Mouse (Mus musculus): ENCODE measurements around the gene RPS10-NUDT3. TPM values are rescaled to one million over a fixed set of nuclear protein-coding genes. Genes with fewer than 3 reads are reported as not detected.

The RPS10-NUDT3 gene
- polyA plus RNA-seq, 1 experiment: 0.20 TPM

DNA sequence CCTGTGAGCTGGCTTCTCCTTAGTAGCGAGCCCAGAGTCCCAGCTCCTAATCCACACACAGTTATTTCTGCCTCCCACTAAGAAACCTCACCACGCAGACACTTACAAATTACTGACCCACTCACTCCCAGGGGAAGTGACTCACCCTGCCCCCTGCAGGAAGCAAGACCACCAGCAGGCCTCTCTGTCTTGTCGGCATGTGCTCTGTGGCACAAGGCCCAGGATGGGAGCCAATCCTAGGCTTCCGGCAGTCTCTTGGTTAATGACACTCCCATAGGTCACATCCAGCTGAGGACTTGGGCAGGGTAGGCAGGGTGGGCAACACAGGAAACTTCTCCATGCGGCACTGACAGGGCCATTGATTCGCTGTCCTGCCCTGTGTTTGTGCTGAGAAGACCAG, 57.6 kb downstream of the RPS10-NUDT3 start:
- no peak for DNase-seq (ENCODE audit: extremely low spot score in 1 of 2, low spot score in 1 of 2)

DNA sequence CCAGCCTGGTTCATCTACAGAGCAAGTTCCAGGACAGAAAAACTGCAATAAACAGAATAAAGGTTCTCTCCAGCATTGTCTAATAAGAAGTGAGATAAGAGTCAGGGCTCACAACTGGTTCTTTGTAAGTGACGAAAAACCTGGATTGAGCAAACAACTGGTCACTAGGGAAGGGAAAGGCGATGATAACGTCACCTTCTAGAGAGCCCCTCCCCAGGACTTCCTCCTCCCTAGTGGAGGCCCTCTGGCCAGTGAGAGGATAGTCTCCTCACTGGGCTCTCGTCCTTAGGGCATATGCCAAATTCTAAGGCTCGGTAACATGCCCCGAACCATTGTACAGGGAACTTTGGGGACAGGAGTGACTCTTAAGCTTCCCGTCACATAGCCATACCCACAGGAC, 59.0 kb downstream of the RPS10-NUDT3 start:
- DNase-seq (ENCODE audit: extremely low spot score in 1 of 2, low spot score in 1 of 2): no peak

DNA sequence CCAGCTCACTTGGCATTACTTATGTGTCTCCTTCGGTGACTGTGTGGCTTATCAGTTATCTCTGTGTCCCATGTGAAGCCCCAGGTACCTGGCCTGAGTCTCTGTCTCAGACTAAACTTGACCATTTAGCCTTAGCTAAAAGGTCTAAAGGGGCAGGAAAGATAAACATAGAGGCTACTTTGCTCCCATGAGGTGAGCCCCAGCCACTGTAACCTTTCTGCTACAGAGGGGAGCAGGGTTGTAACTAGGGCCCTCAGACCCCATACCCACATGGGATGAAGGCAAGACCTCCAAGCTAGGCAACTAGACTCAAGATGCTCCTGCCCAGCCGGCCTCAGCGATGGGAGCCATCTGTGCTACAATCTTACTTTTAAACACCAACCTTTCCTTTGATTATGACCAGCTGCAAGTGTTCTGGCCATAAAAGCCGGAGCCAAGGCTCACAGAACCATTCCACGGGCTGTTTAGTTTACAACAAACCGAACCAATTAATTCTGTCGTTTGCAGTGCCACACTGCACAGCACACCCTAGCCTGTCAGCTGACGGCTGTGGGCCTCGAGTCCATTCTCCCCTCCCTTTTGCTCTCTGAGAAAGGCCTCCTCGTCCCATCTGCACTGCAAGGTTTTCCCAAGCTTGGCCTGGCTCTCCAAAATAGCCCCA, 59.8 kb downstream of the RPS10-NUDT3 start:
- no peak for DNase-seq (ENCODE audit: extremely low spot score in 1 of 2, low spot score in 1 of 2)

DNA sequence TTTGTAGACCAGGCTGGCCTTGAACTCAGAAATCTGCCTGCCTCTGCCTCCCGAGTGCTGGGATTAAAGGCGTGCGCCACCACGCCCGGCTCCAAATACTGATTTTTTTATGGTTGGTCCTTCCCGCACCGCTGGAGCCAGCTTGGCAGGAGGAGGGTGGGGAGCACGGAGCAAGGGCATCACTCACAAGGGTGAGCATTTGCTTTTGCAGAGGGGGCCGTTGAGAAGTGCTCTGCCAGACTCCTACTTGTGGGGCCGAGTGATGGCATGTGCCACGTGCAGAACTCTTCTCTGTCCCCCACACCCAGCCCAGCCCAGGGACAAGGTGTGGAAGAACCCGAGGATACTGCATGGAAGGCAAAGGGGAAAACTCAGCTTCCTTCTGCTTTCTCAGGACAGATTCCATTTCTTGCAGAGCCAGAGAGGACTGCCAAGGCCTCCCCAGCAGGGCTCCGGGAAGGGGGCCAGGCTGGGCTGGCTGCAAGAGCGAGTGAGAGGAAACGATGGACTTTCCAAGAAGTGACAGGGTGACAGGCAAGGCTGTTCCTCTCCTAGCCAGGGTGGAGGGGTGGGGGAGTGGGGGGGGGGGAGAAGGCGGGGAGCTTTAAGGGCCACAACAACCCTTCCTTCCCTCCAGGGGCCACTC, 60.4 kb downstream of the RPS10-NUDT3 start:
- peak in 1 of 2 experiments; percentile 74 for DNase-seq (ENCODE audit: extremely low spot score in 1 of 2, low spot score in 1 of 2)

DNA sequence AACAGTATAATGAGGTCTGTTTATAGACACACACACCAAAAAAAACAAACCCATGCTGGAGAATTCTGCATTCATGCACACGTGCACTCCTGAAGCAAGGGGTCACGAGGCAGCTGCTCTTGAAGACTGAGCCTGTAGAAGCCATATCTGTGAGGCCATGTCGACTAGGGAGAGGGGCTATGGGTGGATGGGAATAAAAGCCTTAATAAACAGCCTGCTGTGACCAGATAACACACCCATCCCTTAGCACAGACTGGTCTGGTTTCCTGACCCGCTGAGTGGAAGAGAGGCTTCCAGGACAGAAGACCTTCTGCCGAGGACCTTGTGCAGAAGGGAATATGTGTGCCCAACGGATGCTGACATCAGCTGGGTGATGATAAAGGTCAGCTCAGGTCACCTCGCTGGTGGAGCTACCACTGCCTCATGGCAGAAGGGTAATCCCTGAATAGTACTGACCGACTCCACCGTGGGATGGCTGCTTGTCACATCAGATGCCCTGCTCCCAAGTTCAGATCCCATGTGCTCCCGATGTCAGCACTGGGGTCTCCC, 61.2 kb downstream of the RPS10-NUDT3 start:
- no peak for DNase-seq (ENCODE audit: extremely low spot score in 1 of 2, low spot score in 1 of 2)

- no peak for DNase-seq (ENCODE audit: extremely low spot score in 1 of 2, low spot score in 1 of 2)
Measured at GRCm38 (mm10) chr17:27571315-27571714, 63.7 kb downstream of the RPS10-NUDT3 start.

- no peak for DNase-seq (ENCODE audit: extremely low spot score in 1 of 2, low spot score in 1 of 2)
Measured at GRCm38 (mm10) chr17:27568228-27568627, 66.8 kb downstream of the RPS10-NUDT3 start.

DNA sequence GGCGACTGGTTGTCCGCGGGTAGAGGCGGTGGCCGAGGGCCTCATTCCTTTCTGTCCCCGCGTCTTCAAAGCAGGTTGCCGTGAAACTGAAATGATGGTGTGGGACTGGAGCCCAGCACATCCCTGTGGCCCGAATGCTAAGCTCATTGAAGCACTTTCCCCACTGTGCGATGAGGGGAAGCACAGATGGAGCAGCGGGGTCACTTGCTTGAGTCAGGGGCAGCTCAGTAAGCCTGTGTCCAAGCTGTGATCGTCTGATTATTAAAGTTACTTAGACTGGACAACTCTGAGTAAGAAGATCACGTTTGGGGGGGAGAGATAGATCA, 69.1 kb downstream of the RPS10-NUDT3 start:
- no peak for DNase-seq (ENCODE audit: extremely low spot score in 1 of 2, low spot score in 1 of 2)

DNA sequence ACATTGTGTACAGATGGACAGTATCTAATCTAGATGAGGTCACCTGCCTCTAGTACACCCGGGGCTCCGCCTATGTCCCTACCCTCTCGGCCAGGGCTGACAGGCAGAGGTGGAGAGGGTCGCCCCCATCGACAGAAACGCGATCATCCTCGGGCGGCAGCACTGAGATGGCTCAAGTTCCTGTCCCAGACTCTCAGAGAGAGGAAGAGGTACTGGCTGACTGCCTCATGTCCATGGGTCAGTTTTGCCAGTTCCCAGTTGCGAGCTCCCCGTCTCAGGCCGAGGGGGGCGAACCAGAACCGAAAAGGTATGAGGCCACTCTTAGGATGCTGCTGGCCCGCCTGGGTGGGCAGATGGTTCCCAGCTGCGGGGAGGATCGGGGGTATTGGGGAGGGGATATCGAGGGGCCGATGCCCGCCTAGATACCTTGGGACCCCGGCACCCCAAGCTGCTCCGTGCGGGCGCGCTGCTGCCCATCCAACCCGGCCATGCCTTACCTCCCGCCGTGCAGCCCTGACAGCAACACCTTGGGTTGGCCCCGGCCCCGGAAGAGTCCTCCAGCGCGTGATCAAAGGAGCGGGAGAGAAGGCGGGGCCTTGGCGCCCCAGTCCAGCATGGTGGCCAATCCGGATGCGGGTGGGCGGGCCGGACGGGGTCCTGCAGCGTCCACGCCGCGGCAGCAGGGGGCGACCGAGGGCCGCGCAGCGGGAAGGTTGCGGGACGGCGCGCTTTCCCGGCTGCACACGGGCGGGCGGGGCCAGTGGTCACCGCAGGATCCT, 69.7 kb downstream of the RPS10-NUDT3 start, which contains the start of gene AI413582:
AI413582 (minus strand) TSS at position 594 of the 779 bp plus-strand sequence.
- peak; percentile 84 to 97 for DNase-seq (ENCODE audit: extremely low spot score in 1 of 2, low spot score in 1 of 2)

- DNase-seq (ENCODE audit: extremely low spot score in 1 of 2, low spot score in 1 of 2): no peak
Measured at GRCm38 (mm10) chr17:27564391-27565162, 70.4 kb downstream of the RPS10-NUDT3 start.

GRCm38 (mm10) chr17:27563771-27564244, 71.2 kb downstream of the RPS10-NUDT3 start:
- no peak for DNase-seq (ENCODE audit: extremely low spot score in 1 of 2, low spot score in 1 of 2)

DNA sequence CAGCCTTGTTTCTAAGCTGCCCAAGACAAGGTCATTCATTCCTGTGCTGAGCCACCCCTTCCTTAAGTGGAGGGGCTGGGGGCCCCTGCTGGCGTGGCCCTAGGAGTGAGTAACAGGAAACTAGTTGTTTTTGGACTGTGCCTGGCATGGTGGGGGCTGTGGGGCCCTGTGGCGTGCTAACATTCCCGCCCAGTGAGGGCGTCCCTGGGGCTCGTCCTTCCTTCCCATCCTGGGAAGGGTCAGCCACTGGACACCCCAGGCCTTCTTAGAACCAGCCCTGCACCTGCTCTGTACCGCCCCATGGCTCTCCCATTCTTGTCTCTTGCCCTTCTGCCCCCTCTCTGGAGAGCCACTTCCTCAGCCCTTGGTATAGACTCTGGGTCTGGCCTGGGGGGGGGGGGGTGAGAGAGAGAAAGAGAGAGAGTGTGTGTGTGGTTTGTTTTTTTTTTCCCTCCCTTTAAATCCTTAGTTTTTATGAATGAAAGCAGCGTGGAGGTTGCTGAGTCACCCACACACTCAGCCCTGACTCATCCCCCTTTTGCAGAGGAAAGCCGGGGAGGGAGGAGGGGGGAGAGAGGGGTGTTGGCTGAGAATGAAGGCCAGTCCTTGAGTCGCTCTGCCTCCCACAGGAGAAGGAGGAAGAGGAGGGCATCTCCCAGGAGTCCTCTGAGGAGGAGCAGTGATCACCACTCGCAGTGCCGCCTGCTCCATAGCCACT, 73.1 kb downstream of the RPS10-NUDT3 start:
- DNase-seq (ENCODE audit: extremely low spot score in 1 of 2, low spot score in 1 of 2): peak in 1 of 2 experiments; percentile 81

- DNase-seq (ENCODE audit: extremely low spot score in 1 of 2, low spot score in 1 of 2): no peak
Measured at GRCm38 (mm10) chr17:27560926-27561480, 74.0 kb downstream of the RPS10-NUDT3 start.

- DNase-seq (ENCODE audit: extremely low spot score in 1 of 2, low spot score in 1 of 2): no peak
Measured at GRCm38 (mm10) chr17:27559596-27559995, 75.4 kb downstream of the RPS10-NUDT3 start.

- no peak for DNase-seq (ENCODE audit: extremely low spot score in 1 of 2, low spot score in 1 of 2)
Measured at GRCm38 (mm10) chr17:27558845-27559244, 76.2 kb downstream of the RPS10-NUDT3 start.

DNA sequence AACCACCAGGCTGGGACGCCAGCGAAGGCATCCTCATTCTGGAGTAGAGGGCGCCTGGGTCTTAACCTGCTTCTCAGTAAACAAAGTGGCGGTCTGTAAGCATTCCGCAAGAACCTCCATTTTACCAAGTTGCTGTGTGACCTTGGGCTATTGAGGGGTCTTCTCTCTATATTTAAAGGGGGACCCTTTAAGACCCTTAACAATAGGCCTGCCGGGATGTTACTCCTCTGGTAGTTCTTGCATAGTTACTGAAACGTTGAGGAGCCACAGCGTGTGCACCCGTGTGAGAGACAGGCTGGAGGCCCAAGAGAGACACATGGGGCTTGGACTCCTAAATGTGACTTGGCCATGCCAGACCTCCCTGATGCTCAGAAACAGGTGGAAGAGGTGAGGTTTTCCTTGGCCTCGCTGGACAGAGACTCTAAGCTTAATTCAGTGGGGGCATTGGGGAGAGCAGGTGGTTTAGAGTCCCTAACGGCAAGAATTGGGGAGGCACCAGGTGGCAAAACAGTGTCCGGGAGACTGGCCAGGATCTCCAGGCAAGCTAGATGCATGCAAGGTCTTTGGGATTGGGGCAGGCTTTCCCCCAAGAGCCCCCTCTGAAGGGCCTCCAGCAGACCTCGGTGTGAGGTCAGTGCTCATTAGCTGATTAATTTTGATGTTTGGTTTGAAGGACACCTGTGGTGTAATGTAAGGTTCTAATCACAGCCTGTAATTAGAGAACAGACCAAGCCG, 76.9 kb downstream of the RPS10-NUDT3 start:
- no peak for DNase-seq (ENCODE audit: extremely low spot score in 1 of 2, low spot score in 1 of 2)

DNA sequence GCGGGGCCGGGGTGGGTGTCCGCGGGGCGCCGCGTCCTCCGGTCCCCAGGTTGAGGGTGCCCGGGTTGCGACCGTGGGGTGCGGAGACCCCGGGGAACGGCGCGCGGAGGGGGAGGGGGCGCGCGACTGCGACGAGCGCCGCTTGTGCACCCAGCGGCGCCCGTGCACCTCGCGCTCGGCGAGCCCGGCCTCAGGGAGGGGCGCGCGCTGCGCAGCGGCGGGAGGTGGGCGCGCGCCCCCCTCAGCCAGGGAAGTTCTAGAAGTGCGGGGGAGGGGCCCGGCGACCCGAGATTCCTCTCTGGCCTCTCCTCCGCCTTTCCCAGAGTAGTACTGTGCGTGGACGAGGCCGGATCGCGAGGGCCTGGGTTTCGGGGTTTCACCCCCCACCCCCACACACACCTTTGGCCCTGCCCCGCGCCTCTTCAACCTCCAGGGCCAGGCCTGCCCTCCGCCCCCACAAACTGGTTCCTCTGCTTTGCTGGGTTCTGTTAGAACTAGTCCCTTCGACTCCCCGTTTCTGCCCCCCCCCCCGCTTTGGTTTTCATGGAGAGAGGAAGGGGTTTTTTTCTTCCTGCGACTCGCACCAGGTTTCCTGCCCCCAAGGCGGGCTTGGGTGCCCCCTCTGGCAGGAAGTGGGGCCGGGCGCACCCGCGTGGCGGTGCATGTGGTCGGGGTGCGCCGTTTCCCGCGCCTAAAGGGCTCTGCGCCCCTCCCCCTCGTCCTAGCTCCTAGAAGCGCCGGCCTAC, 77.7 kb downstream of the RPS10-NUDT3 start:
- DNase-seq (ENCODE audit: extremely low spot score in 1 of 2, low spot score in 1 of 2): no peak

Measured in frontal cortex, adult 2 months (tissue).